Mouse (Mus musculus) neural tube, embryonic 15.5 days (tissue): ENCODE measurements around the gene Esp6. TPM values are rescaled to one million over a fixed set of nuclear protein-coding genes. Genes with fewer than 3 reads are reported as not detected.
"Not testable (repeated sequence)": the region's sequence is repeated elsewhere in the genome, so short reads cannot be mapped to it uniquely, and the experiment has no call there.

Experiments used
- ATAC-seq: fragments of 200-750 bp; cut with Nextera tagmentation; 2 replicates; pipeline ENCODE4 v1.8.0; 2017; ENCODE audit warnings: mild to moderate bottlenecking, moderate TSS enrichment, moderate library complexity; ENCODE audit not compliant: low FRiP score
- H3K27ac ChIP-seq: fragments of 300-500 bp; sonication (generic); replicated peaks from 2 replicates; pipeline ENCODE4 v1.5.1; 2015; ENCODE audit warnings: mild to moderate bottlenecking, inconsistent platforms
- H3K27me3 ChIP-seq: fragments of 300-500 bp; sonication (generic); replicated peaks from 2 replicates; pipeline ENCODE4 v1.6.1; 2015; ENCODE audit warnings: inconsistent platforms
- H3K36me3 ChIP-seq: fragments of 300-500 bp; sonication (generic); 2 replicates; pipeline ENCODE4 v1.6.1; 2015; ENCODE audit warnings: inconsistent platforms
- H3K4me1 ChIP-seq: fragments of 300-500 bp; sonication (generic); 2 replicates; pipeline ENCODE4 v1.6.1; 2015; ENCODE audit warnings: inconsistent platforms
- H3K4me2 ChIP-seq: fragments of 300-500 bp; sonication (generic); 2 replicates; pipeline ENCODE4 v1.6.1; 2015; ENCODE audit warnings: inconsistent platforms, mild to moderate bottlenecking, moderate library complexity
- H3K4me3 ChIP-seq: fragments of 300-500 bp; sonication (generic); replicated peaks from 2 replicates; pipeline ENCODE4 v1.5.1; 2015; ENCODE audit warnings: mild to moderate bottlenecking, inconsistent platforms
- H3K9ac ChIP-seq: fragments of 300-500 bp; sonication (generic); replicated peaks from 2 replicates; pipeline ENCODE4 v1.6.1; 2015; ENCODE audit warnings: mild to moderate bottlenecking, inconsistent platforms
- H3K9me3 ChIP-seq: fragments of 300-500 bp; sonication (generic); replicated peaks from 2 replicates; pipeline ENCODE4 v1.6.1; 2016; ENCODE audit warnings: inconsistent platforms
- WGBS: fragments of 180-500 bp; shearing (Covaris S2); methylation state at CpG from one replicate; pipeline ENCODE4 v1.1.7; 2015; ENCODE audit warnings: mixed read lengths; 5-methylcytosine and 5-hydroxymethylcytosine counted together
- polyA plus RNA-seq: library from polyadenylated mRNA; unstranded; fragments of >200 nt; fragmentation: Nextera tagmentation; extraction: Ambion mirVana; gene quantifications from 2 replicates; pipeline ENCODE4 v1.2.1, GENCODE M21; 2015

Gene Esp6
- polyA plus RNA-seq, result not detected in 2 replicates

GRCm38 (mm10) chr17:40561207-40561606 lies at the start of gene Esp6:
Gene Esp6 (plus strand): TSS chr17:40561507.
- no peaks in the 10 kb centered on the region for H3K4me1 ChIP-seq
- WGBS, result 88% methylated on average over 5 of the region's 5 CpGs
- no peaks in the 10 kb centered on the region for H3K36me3 ChIP-seq
- ATAC-seq, result no peak
- H3K4me2 ChIP-seq, result no peak within 1 kb of the TSS
- H3K27ac ChIP-seq, result no peak within 1 kb of the TSS
- no peaks in the 10 kb centered on the region for H3K9me3 ChIP-seq
- no peak within 1 kb of the TSS for H3K4me3 ChIP-seq
- no peaks in the 10 kb centered on the region for H3K27me3 ChIP-seq
- no peak within 1 kb of the TSS for H3K9ac ChIP-seq

GRCm38 (mm10) chr17:40519818-40520217 lies 41.5 kb upstream of the Esp6 start, which contains the start of gene Esp8:
Gene Esp8 (plus strand): TSS chr17:40520022.
- Histone ChIP-seq H3K9ac (no peak within 1 kb of the TSS), H3K27me3 (no peaks in the 10 kb centered on the region), H3K9me3 (no peaks in the 10 kb centered on the region), H3K4me2 (no peak within 1 kb of the TSS), H3K4me3 (no peak within 1 kb of the TSS), H3K4me1 (no peaks in the 10 kb centered on the region), H3K27ac (no peak within 1 kb of the TSS), H3K36me3 (no peaks in the 10 kb centered on the region)
- WGBS, result 48% methylated on average over 3 of the region's 3 CpGs
- ATAC-seq, result no peak

- Histone ChIP-seq H3K27me3 (no peaks in the 10 kb centered on the region), H3K4me1 (no peaks in the 10 kb centered on the region), H3K9ac (no peak overlapping the region), H3K27ac (no peak overlapping the region), H3K9me3 (no peaks in the 10 kb centered on the region), H3K4me2 (no peak overlapping the region), H3K36me3 (no peaks in the 10 kb centered on the region), H3K4me3 (no peak overlapping the region)
- no peak for ATAC-seq
- WGBS, result 73% methylated on average over 3 of the region's 3 CpGs
These were observed 31.5 kb upstream of the Esp6 start for GRCm38 (mm10) chr17:40529813-40530212.

- H3K36me3 ChIP-seq, result no peaks in the 10 kb centered on the region
- ATAC-seq, result no peak
- H3K4me2 ChIP-seq, result no peak overlapping the region
- no peaks in the 10 kb centered on the region for H3K4me1 ChIP-seq
- H3K4me3 ChIP-seq, result no peak overlapping the region
- no peak overlapping the region for H3K27ac ChIP-seq
- no peaks in the 10 kb centered on the region for H3K9me3 ChIP-seq
- WGBS, result 90% methylated on average over 1 of the region's 1 CpGs
- no peaks in the 10 kb centered on the region for H3K27me3 ChIP-seq
- no peak overlapping the region for H3K9ac ChIP-seq
These were observed 30.2 kb upstream of the Esp6 start for GRCm38 (mm10) chr17:40531147-40531546.

GRCm38 (mm10) chr17:40547005-40547404 lies 14.3 kb upstream of the Esp6 start:
- not testable (repeated sequence) for ATAC-seq
- WGBS, result 88% methylated on average over 5 of the region's 5 CpGs

GRCm38 (mm10) chr17:40553470-40553869 lies 7.8 kb upstream of the Esp6 start:
- no peaks in the 10 kb centered on the region for H3K9me3 ChIP-seq
- H3K27ac ChIP-seq, result no peak overlapping the region
- H3K4me3 ChIP-seq, result no peak overlapping the region
- no peak overlapping the region for H3K4me2 ChIP-seq
- no peak overlapping the region for H3K9ac ChIP-seq
- H3K4me1 ChIP-seq, result no peaks in the 10 kb centered on the region
- H3K27me3 ChIP-seq, result no peaks in the 10 kb centered on the region
- 84% methylated on average over 1 of the region's 1 CpGs for WGBS
- H3K36me3 ChIP-seq, result no peaks in the 10 kb centered on the region
- ATAC-seq, result no peak

More at GRCm38 (mm10) chr17:40547005-40547404, 14.3 kb upstream of the Esp6 start:
- H3K9me3 ChIP-seq, H3K4me2 ChIP-seq, H3K27me3 ChIP-seq, H3K4me1 ChIP-seq, H3K27ac ChIP-seq, H3K4me3 ChIP-seq, H3K36me3 ChIP-seq, H3K9ac ChIP-seq: not testable (repeated sequence)

GRCm38 (mm10) chr17:40583906-40584305 lies 22.6 kb downstream of the Esp6 start:
- H3K9ac ChIP-seq, H3K27me3 ChIP-seq, H3K36me3 ChIP-seq, H3K9me3 ChIP-seq, H3K4me2 ChIP-seq, H3K4me3 ChIP-seq, ATAC-seq, H3K27ac ChIP-seq, H3K4me1 ChIP-seq: not testable (repeated sequence)
- WGBS, result 49% methylated on average over 6 of the region's 6 CpGs

GRCm38 (mm10) chr17:40591297-40591696 lies 30.0 kb downstream of the Esp6 start:
- Histone ChIP-seq H3K9me3 (no peaks in the 10 kb centered on the region), H3K9ac (no peak overlapping the region), H3K27me3 (no peaks in the 10 kb centered on the region), H3K4me2 (no peak overlapping the region), H3K27ac (no peak overlapping the region), H3K4me3 (no peak overlapping the region), H3K36me3 (no peaks in the 10 kb centered on the region), H3K4me1 (no peaks in the 10 kb centered on the region)
- ATAC-seq, result no peak

GRCm38 (mm10) chr17:40598294-40598693 lies 37.0 kb downstream of the Esp6 start, which contains the start of gene Esp4:
Gene Esp4 (plus strand): TSS chr17:40598594.
- Histone ChIP-seq H3K4me3 (no peak within 1 kb of the TSS), H3K4me1 (no peaks in the 10 kb centered on the region), H3K4me2 (no peak within 1 kb of the TSS), H3K9ac (no peak within 1 kb of the TSS), H3K9me3 (no peaks in the 10 kb centered on the region), H3K27me3 (no peaks in the 10 kb centered on the region), H3K36me3 (no peaks in the 10 kb centered on the region), H3K27ac (no peak within 1 kb of the TSS)
- ATAC-seq, result no peak

Other genes starting within 250 kb of the Esp6 start
- not detected in 2 replicates for gene Crisp1, start 242.3 kb upstream of the Esp6 start, polyA plus RNA-seq
- gene Esp8, start 41.5 kb upstream of the Esp6 start, polyA plus RNA-seq, result 0.32 TPM in 1 of 2 replicates, not detected in the other
- gene Esp4, start 37.1 kb downstream of the Esp6 start, polyA plus RNA-seq, result not detected in 2 replicates
- gene Esp3, start 70.6 kb downstream of the Esp6 start, polyA plus RNA-seq, result not detected in 2 replicates
- not detected in 2 replicates for gene Esp1, start 165.6 kb downstream of the Esp6 start, polyA plus RNA-seq
- not detected in 2 replicates for gene Crisp2, start 245.5 kb downstream of the Esp6 start, polyA plus RNA-seq
- 0.18 and 0.42 TPM in 2 replicates for gene Rhag, start 249.6 kb downstream of the Esp6 start, polyA plus RNA-seq